In genomic region chr10:119168791-119169190, GRCm38 (mm10) we compare ENCODE assay signal across 7 mouse cellular contexts.
DNase-seq lines count a peak whose midpoint lies in the region; ATAC-seq and TF ChIP-seq lines count a peak whose summit lies in the region.

No protein-coding gene starts in this region.

- no peak overlapping the region for H3K27ac ChIP-seq in kidney, adult 2 months (ENCODE audit: insufficient read depth, low read depth, low read length)
- H3K27ac ChIP-seq in ES-Bruce4 (ENCODE audit: insufficient read depth, low read length), result no peak overlapping the region

- no peaks in the 10 kb centered on the region for H3K9me3 ChIP-seq in ES-Bruce4 (replicated peaks; ENCODE audit: control insufficient read depth, insufficient read depth, low read length, poor library complexity, severe bottlenecking)

- no peak overlapping the region for H3K4me3 ChIP-seq in kidney, adult 2 months (ENCODE audit: insufficient read depth, low read depth, low read length)
- no peak overlapping the region for H3K4me3 ChIP-seq in ES-Bruce4 (ENCODE audit: low read depth, low read length)

- H3K36me3 ChIP-seq in kidney, adult 2 months (ENCODE audit: control insufficient read depth, insufficient read depth, low read length), result no peaks in the 10 kb centered on the region
- H3K36me3 ChIP-seq in ES-Bruce4 (ENCODE audit: control insufficient read depth, insufficient read depth, low read length, poor library complexity, severe bottlenecking), result no peaks in the 10 kb centered on the region

- WGBS in kidney, adult 2 months, result 52% methylated on average over 14 of the region's 14 CpGs

- no peak overlapping the region for H3K9ac ChIP-seq in ES-Bruce4 (ENCODE audit: low read depth, poor library complexity, severe bottlenecking)

- no peak for TF ChIP-seq EP300 in ES-Bruce4 (IDR thresholded peaks at IDR 0.05; ENCODE audit: insufficient read depth, low read depth, low read length)

- intact Hi-C loops in left cerebral cortex, postnatal 25 days (cut with DNase I), result loop anchor here (5.0 kb wide), 1 partner anchor 71 kb away; no protein-coding TSS in a partner anchor

- no peaks in the 10 kb centered on the region for H3K4me1 ChIP-seq in kidney, adult 2 months (ENCODE audit: control insufficient read depth, insufficient read depth, low read length)
- H3K4me1 ChIP-seq in ES-Bruce4 (ENCODE audit: control insufficient read depth, insufficient read depth, low read length), result peaks cover 1% of the 10 kb centered on the region

- peak; percentile 25 for DNase-seq in kidney, adult 2 months
- no peak for DNase-seq in kidney, adult 18-20 months
- DNase-seq in embryo, embryonic 10 days (ENCODE audit: low spot score), result peak; percentile 67
- peak; percentile 17 to 47 for DNase-seq in left cerebral cortex, postnatal 25 days (ENCODE audit: low spot score in 2 of 2)
- no peak for DNase-seq in T-cell, adult 2 months (ENCODE audit: low spot score)

- no peaks in the 10 kb centered on the region for H3K27me3 ChIP-seq in kidney, adult 2 months (replicated peaks; ENCODE audit: control insufficient read depth, insufficient read depth, low read length)
- no peaks in the 10 kb centered on the region for H3K27me3 ChIP-seq in ES-Bruce4 (ENCODE audit: control insufficient read depth, insufficient read depth, low read length, poor library complexity, severe bottlenecking)

- no peak for TF ChIP-seq POLR2A in kidney, adult 2 months (IDR thresholded peaks at IDR 0.05; ENCODE audit: low read depth, low read length)
- TF ChIP-seq POLR2A in ES-Bruce4 (IDR thresholded peaks at IDR 0.05; ENCODE audit: insufficient read depth, low read length), result no peak

- TF ChIP-seq CTCF in kidney, adult 2 months (conservative IDR thresholded peaks at IDR 0.05; ENCODE audit: insufficient read depth, insufficient read length, low read depth, low read length), result peak; percentile 52
- TF ChIP-seq CTCF in ES-Bruce4 (IDR thresholded peaks at IDR 0.05; ENCODE audit: low read depth, low read length), result peak; percentile 46

- ATAC-seq in erythroblast, adult 5-6 weeks (replicated peaks; ENCODE audit: low FRiP score, poor library complexity, severe bottlenecking), result no peak

Comparison
In these comparisons a context has a peak if more than half of its experiments do, and no peak if none do; other contexts are left out.
1. DNase-seq: peak in kidney, adult 2 months (single experiment), embryo, embryonic 10 days (single experiment) and left cerebral cortex, postnatal 25 days (2 of 2); none in kidney, adult 18-20 months (single experiment) and T-cell, adult 2 months (single experiment).